Mouse (Mus musculus) hindbrain, embryonic 11.5 days (tissue): Measurements from ENCODE around the gene Ablim1. TPM values are rescaled to one million over a fixed set of nuclear protein-coding genes. Genes with fewer than 3 reads are reported as not detected.
"Not testable (repeated sequence)": the region's sequence is repeated elsewhere in the genome, so short reads cannot be mapped to it uniquely, and the experiment has no call there.

Experiments
- ATAC-seq: fragments of 200-750 bp; cut with Nextera tagmentation; 2 replicates; pipeline ENCODE4 v1.8.0; 2017; ENCODE audit warnings: mild to moderate bottlenecking, moderate TSS enrichment, moderate library complexity; ENCODE audit not compliant: low FRiP score
- DNase-seq: peaks from one replicate; pipeline ENCODE4 v3.0.0-alpha.2; 2015; ENCODE audit warnings: low spot score
- H3K27ac ChIP-seq: fragments of 300-500 bp; sonication (generic); 2 replicates; pipeline ENCODE4 v1.5.1; 2014; ENCODE audit warnings: mild to moderate bottlenecking, low read depth, low read length
- H3K27me3 ChIP-seq: fragments of 300-500 bp; sonication (generic); 2 replicates; pipeline ENCODE4 v1.6.1; 2014; ENCODE audit warnings: mild to moderate bottlenecking, low read length, moderate library complexity, mixed read lengths; ENCODE audit not compliant: control insufficient read depth, insufficient read depth
- H3K36me3 ChIP-seq: fragments of 300-500 bp; sonication (generic); 2 replicates; pipeline ENCODE4 v1.6.1; 2014; ENCODE audit warnings: mild to moderate bottlenecking, low read length, moderate library complexity, mixed read lengths; ENCODE audit not compliant: control insufficient read depth, insufficient read depth
- H3K4me1 ChIP-seq: fragments of 300-500 bp; sonication (generic); replicated peaks from 2 replicates; pipeline ENCODE4 v1.6.1; 2014; ENCODE audit warnings: low read length, mixed read lengths; ENCODE audit not compliant: control insufficient read depth, insufficient read depth
- H3K4me2 ChIP-seq: fragments of 300-500 bp; sonication (generic); replicated peaks from 2 replicates; pipeline ENCODE4 v1.6.1; 2014; ENCODE audit warnings: mild to moderate bottlenecking, low read depth, low read length
- H3K4me3 ChIP-seq: fragments of 300-500 bp; sonication (generic); 2 replicates; pipeline ENCODE4 v1.5.1; 2014; ENCODE audit warnings: low read depth, low read length
- H3K9ac ChIP-seq: fragments of 300-500 bp; sonication (generic); 2 replicates; pipeline ENCODE4 v1.6.1; 2014; ENCODE audit warnings: low read depth, low read length
- H3K9me3 ChIP-seq: fragments of 300-500 bp; sonication (generic); 2 replicates; pipeline ENCODE4 v1.6.1; 2016; ENCODE audit warnings: low read length; ENCODE audit not compliant: control insufficient read depth
- WGBS: fragments of 180-500 bp; shearing (Covaris S2); extraction: QIAGEN DNeasy Blood & Tissue Kit; methylation state at CpG from one replicate; pipeline ENCODE4 v1.1.7; 2014; 5-methylcytosine and 5-hydroxymethylcytosine counted together
- polyA plus RNA-seq: library from polyadenylated mRNA; unstranded; fragments of >200 nt; fragmentation: Nextera tagmentation; extraction: Ambion mirVana; gene quantifications from 2 replicates; pipeline ENCODE4 v1.2.1, GENCODE M21; 2014

Ablim1 gene
- polyA plus RNA-seq, 1 experiment from 2014 or later: 18.6 TPM

DNA sequence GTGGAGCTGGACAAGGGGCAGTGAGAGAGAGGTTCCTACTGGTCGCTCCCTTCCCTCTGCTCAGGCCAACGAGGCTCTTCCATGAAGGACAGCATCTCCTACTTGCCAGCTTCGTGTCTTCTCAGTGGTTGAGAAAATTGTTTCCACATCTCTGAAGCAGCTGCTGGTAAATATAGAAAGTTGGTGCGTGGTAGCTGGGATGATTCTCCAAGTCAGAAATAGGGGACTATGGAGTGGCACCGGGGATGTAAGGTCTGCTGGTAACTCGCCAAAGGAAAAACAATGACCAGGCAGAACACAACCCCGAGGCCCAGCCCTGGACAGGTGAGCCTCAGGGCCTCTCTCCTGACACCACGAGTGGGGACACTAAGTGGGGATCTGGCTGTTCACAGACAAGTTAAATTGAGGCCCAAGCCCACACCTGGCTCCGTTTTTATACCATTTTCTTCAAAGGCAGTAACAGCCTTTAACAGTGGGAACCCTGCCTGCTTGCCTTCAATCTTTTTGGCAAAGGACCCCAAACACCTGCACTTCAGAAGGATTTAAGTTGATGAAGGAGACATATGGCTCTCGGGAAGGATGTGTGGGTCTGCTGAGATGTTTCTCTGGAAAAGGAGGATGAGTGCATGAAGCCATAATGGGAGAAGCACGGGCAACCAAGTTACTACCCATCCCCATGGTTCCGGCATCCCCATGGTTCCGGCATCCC lies 175.7 kb downstream of the Ablim1 start:
- Histone ChIP-seq H3K4me3 (no peak overlapping the region), H3K4me2 (no peak overlapping the region), H3K9me3 (no peaks in the 10 kb centered on the region), H3K36me3 (no peaks in the 10 kb centered on the region), H3K9ac (no peak overlapping the region), H3K4me1 (no peaks in the 10 kb centered on the region), H3K27me3 (no peaks in the 10 kb centered on the region), H3K27ac (no peak overlapping the region)
- no peak for DNase-seq
- ATAC-seq: no peak
- 82% methylated on average over 13 of the region's 13 CpGs for WGBS

DNA sequence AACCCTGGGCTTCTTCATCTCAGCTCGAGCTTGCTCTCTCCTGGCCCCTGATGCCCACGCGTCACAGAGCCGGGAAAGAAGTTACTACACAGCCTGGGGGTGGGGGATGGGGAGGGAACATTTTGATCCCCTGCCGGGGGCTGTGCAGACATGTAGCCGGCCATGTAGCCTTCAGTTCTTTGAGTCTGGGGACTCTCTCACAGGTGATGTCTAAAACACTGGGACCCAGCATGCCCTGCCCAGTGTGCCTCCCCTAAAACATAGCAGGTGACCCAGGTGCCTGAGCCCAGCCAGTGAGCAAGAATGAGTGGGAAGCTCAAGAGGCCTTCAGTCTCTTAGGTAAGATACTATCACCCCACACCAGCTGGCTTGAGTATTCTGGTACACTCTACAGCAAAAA lies 176.2 kb downstream of the Ablim1 start:
- H3K4me1 ChIP-seq: no peaks in the 10 kb centered on the region
- 66% methylated on average over 6 of the region's 6 CpGs for WGBS
- H3K27me3 ChIP-seq: no peaks in the 10 kb centered on the region
- no peak for ATAC-seq
- no peak overlapping the region for H3K4me3 ChIP-seq
- H3K9ac ChIP-seq: no peak overlapping the region
- H3K27ac ChIP-seq: no peak overlapping the region
- no peak for DNase-seq
- H3K4me2 ChIP-seq: no peak overlapping the region
- H3K9me3 ChIP-seq: no peaks in the 10 kb centered on the region
- no peaks in the 10 kb centered on the region for H3K36me3 ChIP-seq

DNA sequence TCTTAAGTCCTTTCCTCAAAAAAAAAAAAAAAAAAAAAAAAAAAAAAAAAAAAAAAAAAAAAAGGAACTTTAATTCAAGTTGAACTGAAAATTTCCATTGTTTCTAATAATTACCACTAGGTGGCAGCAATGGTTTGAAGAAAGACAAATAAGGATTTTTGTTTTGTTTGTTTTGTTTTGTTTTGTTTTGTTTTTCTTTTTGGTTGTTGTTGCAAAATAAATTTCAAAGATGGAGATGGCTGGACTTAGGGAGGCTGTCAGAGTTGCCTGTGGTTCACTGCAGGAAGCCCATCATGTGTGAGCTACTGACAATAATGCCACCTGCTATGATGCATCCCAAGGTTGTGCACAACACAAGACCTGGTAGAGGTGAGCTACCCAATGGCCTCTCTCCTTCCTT lies 176.7 kb downstream of the Ablim1 start:
- H3K4me3 ChIP-seq: no peak overlapping the region
- DNase-seq (no peak), ATAC-seq (no peak)
- H3K9me3 ChIP-seq: no peaks in the 10 kb centered on the region
- H3K27me3 ChIP-seq: no peaks in the 10 kb centered on the region
- no peak overlapping the region for H3K9ac ChIP-seq
- no peak overlapping the region for H3K4me2 ChIP-seq
- H3K4me1 ChIP-seq: no peaks in the 10 kb centered on the region
- H3K36me3 ChIP-seq: no peaks in the 10 kb centered on the region
- H3K27ac ChIP-seq: no peak overlapping the region

DNA sequence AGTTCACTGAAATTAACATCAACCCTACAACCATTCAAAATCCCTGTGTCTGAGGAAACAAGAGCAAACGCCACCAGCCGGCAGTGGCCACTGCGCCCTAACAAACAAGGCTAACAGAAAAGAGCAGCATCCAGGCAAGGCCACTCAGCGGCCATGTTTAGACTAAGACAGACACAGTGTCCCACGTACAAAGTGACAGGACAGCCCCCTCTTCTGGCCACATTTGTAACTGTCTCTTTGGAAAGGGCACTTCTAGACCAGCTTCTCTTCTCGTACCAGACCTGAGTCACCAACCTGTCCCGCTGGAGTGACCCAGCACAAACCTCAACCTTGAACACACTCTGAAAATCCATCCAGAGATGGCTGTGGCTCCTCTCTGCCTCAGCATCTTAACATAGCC lies 178.5 kb downstream of the Ablim1 start:
- DNase-seq (peak; percentile 84), ATAC-seq (no peak)
- H3K27me3 ChIP-seq: no peaks in the 10 kb centered on the region
- H3K4me2 ChIP-seq: no peak overlapping the region
- no peaks in the 10 kb centered on the region for H3K36me3 ChIP-seq
- no peak overlapping the region for H3K27ac ChIP-seq
- H3K4me1 ChIP-seq: no peaks in the 10 kb centered on the region
- 50% methylated on average over 7 of the region's 7 CpGs for WGBS
- H3K9me3 ChIP-seq: no peaks in the 10 kb centered on the region
- no peak overlapping the region for H3K4me3 ChIP-seq
- H3K9ac ChIP-seq: no peak overlapping the region

DNA sequence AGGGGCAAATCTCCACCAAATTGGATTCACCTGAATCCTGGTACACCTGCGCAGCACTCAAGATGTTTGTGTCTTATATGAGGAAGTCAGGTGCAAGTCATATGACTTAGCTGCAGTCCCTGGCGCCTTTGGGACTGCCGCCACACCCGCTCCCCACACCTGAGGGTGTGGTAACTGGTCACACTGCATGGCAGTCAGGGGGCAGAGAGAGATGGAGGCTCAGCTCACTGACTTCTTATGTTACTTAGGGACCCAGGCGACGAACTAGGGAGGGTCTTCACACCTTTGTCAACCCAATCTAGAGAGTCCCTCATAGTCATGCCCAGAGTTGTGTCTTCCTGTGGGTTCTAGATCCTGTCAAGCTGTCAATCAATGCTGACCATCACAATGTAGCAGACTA lies 179.1 kb downstream of the Ablim1 start:
- DNase-seq, H3K4me1 ChIP-seq, ATAC-seq, H3K27me3 ChIP-seq, H3K4me2 ChIP-seq, H3K9ac ChIP-seq, H3K4me3 ChIP-seq, H3K36me3 ChIP-seq, H3K27ac ChIP-seq, H3K9me3 ChIP-seq: not testable (repeated sequence)
- WGBS: 86% methylated on average over 6 of the region's 6 CpGs

DNA sequence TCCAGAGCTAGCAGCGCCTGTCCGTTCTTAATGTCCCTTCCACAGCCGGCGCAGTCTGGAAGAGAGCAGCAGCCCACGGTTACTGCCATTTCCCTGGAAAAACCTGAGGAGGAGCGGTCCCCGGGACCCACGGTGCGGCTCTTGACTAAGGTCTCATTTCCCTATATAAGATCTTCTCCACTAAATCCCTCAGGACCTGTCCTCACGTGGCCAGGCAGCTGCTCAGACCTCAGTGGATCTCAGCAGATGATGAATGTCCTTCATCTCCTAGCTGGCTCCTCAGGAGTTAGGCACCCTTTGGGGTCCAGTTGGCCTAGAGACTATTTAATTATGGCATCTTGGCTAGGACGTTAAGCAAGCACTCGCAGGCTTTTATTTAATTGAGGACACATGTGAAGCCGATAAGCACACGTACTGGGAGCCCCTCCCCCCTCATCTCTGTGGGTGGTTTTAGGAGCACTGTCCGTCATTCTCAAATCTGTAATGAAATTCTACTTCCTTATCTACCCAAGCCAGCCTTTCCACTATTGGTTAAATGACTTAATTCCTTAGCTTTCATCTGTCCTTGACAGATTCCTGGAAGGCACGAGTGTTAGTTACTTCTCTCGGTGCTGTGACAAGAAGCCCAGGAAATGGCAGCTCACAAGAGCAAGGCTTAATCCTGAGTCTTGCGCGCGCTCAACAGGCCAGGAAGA lies 179.9 kb downstream of the Ablim1 start:
- 57% methylated on average over 20 of the region's 20 CpGs for WGBS
- DNase-seq (peak; percentile 41), ATAC-seq (0 out of 2 replicates have a peak, but pooled peaks have one; percentile 17)
- Histone ChIP-seq H3K27me3 (no peaks in the 10 kb centered on the region), H3K4me3 (no peak overlapping the region), H3K9me3 (no peaks in the 10 kb centered on the region), H3K9ac (no peak overlapping the region), H3K4me1 (no peaks in the 10 kb centered on the region), H3K27ac (peak overlapping the region; percentile 31; the same call in 1 of the 2 replicates), H3K4me2 (no peak overlapping the region), H3K36me3 (no peaks in the 10 kb centered on the region)

DNA sequence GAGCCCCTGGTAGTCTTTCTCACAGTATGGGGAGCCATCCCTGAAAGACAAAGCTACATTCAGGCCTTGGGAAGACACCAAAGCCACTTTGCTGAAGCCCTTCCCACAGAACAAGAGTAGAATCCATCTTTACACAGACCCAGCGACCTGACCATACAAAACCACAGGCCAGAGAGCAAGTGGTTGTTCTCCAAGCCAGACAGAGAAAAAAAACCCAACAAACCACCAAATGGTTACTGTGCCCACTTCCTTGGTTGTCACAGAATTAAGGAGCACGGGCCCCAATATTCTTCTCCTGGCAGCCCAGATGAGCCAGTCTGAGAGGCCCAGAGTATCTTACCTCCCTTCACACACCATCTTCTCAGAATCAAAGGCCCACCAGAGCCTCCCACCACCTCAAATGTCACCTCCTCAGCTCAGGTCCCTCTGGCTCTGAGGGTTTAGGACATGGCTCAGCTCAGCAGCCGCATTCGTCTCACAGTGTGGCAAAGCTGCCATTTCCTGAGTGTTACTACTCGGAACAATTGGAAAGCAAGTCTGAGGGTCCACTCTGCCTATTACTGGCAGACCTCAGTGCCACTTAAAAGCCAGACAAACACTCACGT lies 181.7 kb downstream of the Ablim1 start:
- H3K9me3 ChIP-seq: no peaks in the 10 kb centered on the region
- no peak overlapping the region for H3K9ac ChIP-seq
- no peaks in the 10 kb centered on the region for H3K27me3 ChIP-seq
- ATAC-seq: no peak
- no peak for DNase-seq
- WGBS: 79% methylated on average over 6 of the region's 6 CpGs
- H3K4me3 ChIP-seq: no peak overlapping the region
- H3K36me3 ChIP-seq: no peaks in the 10 kb centered on the region
- H3K27ac ChIP-seq: no peak overlapping the region
- H3K4me1 ChIP-seq: no peaks in the 10 kb centered on the region
- H3K4me2 ChIP-seq: no peak overlapping the region

DNA sequence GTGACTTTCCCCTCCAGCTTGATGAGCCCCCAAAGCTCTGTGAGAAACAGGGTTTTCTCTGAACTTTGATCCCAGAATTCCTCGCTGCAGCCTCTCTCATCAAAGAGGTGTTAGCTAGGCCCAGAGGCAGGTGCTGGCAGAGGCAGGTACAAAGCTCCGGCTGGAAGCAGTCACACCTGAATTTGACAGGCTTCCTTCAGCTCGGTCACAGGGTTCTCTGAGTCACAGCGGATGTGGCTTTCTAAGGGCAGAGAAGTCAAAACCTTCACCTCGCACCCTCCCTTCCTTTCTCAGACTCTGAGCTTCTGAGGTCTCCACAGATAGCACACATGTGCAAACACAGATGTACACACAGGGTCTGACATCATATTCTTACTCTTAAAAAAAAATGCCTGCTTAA lies 182.4 kb downstream of the Ablim1 start:
- Histone ChIP-seq H3K9me3 (no peaks in the 10 kb centered on the region), H3K36me3 (no peaks in the 10 kb centered on the region), H3K4me3 (no peak overlapping the region), H3K27me3 (no peaks in the 10 kb centered on the region), H3K4me1 (no peaks in the 10 kb centered on the region), H3K4me2 (no peak overlapping the region), H3K27ac (no peak overlapping the region), H3K9ac (no peak overlapping the region)
- ATAC-seq: no peak
- 82% methylated on average over 5 of the region's 5 CpGs for WGBS
- no peak for DNase-seq

DNA sequence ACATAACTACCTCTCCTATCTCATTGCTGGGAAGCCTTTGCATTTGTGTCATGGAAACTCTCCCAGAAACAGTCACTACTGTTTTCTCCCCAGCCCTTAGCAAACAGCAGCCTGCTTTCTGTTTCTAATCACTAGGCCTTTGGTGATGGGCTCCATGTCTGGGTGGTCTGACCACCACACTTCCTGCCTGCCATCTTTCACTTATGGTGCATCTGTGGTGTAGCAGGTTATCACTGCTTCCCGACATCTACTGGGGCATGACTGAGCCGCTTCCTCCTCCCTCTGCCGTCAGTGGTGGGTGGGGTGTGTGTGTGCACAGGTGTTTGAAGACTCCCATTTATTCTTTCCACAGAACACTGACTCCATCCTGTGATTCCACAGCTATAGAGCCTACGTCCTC lies 183.4 kb downstream of the Ablim1 start:
- no peak overlapping the region for H3K4me2 ChIP-seq
- 84% methylated on average over 4 of the region's 4 CpGs for WGBS
- ATAC-seq (no peak), DNase-seq (no peak)
- H3K9ac ChIP-seq: no peak overlapping the region
- H3K27ac ChIP-seq: no peak overlapping the region
- no peaks in the 10 kb centered on the region for H3K4me1 ChIP-seq
- no peaks in the 10 kb centered on the region for H3K36me3 ChIP-seq
- H3K27me3 ChIP-seq: no peaks in the 10 kb centered on the region
- H3K4me3 ChIP-seq: no peak overlapping the region
- no peaks in the 10 kb centered on the region for H3K9me3 ChIP-seq
